Mouse (Mus musculus) urinary bladder, postnatal 4 days (tissue): ENCODE results near the gene Abcb9.

Experiments
- DNase-seq, 2 experiments: peaks; one replicate each; pipeline ENCODE4 v3.0.0; 2021 to 2022; ENCODE audit warnings: low spot score in 2 of 2

Gene Abcb9

DNA sequence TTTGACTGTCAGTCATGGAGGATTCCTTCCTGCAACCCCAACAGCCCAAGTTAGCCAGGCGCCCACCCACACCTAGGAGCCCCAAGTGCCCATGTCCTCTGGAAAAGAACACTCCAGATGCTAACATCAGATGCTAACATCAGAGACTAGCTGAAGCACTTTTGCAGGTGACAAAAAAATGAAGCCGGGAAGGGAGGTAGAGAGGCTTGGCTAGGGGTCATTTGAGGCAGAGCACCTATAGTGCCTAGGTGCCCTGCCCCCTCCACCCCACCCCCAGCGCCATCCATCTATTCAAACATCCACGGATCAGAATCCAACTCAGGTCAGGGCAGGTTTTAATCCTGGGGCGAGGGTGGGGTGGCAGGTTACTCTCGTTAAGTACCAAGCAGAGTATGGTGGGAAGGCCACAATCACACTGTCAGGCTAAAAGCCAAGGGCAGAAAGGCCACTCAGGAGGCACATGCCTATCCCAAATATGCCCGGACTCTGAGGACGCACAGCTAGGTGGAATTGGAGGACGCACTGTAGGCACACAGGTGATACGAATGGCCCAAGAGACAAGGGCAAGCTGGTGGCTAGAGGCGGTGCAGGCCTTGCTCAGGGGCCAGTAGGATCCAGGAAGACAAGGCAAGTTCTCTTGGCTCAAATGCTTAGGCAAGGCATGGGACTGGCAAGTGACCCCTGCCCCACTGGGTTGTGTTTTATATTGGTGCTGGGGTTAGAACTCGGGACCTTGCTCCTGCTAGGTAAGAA is 1.6 kb downstream of the Abcb9 start:
- DNase-seq = no peak

DNA sequence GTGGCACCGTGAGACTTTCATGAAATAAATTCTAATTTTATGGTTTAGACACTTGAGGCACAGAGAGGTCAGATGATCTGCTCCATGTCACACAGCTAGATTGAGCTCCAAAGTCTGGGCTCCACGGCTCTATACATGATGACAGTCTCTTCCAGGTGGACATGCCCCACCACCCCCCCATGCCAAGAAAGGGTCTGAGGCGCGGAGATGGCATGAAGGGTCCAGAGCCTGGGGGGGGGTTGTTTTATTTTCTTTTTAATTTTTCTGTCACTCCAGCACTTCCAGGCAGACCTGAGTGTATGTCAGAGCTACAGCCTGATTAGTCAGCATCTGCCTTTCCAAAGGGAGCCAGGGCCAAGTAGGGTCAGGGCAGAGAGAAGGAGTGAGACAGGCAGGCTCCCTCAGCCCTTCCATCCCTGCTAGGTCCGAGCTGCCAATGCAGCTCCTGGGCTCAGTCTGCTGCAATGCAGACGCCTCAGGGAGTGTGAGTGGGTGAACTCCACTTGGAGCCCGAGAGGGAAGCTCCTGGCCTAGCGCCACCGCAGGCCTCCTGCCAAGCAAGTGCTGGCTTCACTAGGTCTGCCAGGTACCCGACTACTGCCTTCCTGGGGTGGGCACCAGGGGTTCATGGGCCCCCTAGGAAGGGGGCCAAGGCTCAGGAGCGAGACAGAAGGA is 2.3 kb downstream of the Abcb9 start:
- DNase-seq = no peak

DNA sequence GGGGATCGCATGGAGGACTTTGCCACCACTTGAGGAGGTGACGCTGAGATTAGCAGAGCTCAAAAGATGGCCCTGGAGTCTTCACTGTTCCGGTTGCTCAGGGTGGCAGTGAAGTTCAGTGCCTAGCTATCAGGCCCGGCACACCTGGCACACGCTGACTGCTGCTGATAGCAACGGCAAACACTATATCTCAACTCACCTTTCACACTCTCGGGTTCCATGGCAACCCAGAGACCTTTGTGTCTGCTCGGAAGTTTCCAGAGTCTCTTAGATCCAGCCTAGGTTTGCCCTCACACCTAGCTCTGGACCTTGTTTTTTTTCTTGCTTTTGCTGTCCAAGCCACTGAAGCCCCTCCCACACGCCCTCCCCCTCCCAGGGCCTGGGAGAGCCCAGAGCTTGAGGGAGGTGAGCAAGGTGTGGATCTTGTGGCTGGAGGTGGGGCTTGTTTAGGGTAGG is 3.6 kb downstream of the Abcb9 start:
- no peak for DNase-seq

DNA sequence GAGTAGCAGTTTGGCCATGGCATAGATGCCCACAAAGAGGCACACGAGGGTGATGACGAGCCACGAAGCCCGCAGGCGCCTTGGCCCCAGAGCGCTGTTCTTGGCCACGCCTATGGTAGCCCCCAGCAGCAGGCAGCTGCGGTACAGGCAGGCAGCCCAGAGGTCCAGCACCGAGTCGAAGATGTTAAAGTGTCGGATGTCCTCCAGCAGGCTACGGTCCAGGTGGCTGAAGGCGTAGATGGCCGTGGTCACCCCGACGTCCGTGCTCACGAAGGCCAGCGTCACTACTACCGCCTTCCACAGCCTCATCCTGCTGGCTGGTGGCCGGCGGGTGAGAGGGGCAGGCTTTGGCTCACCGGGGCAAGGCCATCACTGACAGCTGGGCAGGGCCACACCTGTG is 5.7 kb downstream of the Abcb9 start:
- DNase-seq = no peak

DNA sequence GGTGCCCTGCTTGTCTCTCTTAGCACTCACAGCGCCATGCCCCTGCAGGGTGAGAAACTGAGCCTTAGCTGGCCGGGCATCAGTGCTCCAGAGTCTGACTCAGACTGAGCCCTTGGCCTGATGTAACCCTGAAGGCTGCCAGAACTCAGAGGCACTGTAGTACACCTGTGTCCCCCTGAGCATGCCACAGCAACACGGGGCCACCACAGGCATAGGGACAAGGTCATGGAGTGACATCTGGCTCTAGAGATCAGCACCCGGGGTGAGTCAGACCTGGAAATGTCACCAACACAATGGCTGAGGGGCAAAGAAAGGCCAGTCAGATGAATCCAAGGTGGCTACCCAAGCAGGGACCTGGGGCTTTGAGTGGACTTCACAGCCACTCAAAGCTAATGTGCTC is 8.7 kb downstream of the Abcb9 start:
- no peak for DNase-seq

DNA sequence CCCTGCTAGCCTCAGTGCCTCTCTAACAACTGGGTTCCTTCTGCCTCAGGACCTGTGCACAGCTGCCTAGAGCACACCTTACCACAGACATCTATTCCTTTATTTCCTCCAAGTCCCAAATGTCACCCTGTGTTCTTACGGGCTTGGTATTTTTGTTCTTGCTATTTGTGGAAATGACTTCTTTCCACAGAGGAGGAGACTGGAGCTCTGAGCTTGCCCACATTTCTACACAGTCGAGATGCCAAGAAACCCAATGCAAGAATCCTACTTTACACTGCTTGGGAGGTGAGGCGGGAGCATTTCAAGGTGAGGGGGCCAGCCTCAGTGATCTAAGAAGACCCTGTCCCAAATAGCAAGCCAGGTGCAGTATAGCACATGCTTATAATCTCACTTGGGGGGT is 10.1 kb downstream of the Abcb9 start:
- DNase-seq = no peak

DNA sequence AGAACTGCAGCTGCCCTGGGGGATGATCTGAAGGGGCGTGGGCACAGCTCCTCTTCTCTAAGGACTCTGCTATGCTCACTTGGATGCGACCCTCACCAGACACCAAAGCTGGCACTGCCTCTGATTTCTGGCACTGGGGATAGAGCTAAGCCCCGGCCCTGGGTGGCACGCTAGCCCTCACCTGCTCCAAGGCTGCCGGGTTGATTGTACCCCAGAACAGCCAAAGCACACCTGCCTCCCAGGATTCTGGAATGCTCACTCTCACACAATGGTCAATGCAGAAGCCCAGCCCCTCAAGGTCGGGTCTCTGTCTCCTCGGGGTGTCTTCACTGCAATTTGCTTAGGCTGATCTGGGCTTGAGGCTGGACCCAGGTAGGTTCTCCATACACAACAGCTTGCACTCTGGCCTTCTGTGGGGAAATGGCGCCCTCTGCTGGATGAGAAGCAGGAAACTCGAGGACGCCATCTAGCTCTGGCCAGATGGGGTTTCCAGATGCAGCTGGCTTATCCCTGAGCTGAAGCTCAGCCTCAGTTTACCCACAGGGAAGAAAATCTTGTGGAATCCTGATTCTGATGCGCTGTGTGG is 10.9 kb downstream of the Abcb9 start:
- DNase-seq = peak; percentile 70 to 89

DNA sequence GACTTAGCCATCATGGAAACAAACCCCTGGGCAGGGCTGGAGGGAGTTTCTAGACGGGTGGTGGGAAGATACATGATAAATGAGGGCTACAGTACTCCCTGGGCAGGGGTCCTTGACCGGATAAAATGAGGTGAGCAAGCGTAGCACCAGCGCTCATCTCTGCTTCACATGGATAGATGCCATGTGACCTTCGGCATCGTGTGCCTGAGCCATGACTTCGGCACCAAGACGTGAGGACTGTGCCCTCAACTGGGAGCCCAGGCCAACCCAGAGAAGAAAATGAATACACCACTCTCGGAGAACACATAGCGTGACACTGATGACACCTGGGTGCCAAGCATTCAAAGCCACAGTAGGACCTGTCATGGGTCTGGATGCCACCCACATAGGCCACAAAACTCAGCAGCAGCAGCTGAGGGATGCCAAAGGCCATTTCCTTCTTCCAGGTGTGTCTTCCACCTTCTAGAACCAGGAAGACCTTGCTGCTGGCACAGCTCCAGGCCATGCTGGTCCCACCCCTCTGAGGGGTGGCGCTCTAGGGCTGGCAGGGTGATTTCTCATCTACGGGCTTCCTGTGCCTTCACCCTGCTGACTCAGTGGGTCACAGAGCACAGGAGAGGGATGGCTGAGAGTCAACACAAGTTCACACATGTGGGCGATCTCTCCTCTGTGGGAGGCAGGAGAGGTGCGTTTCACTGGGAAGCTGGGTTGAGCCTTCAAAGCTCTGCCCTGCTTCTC is 11.6 kb downstream of the Abcb9 start:
- DNase-seq = peak; percentile 61 to 74

DNA sequence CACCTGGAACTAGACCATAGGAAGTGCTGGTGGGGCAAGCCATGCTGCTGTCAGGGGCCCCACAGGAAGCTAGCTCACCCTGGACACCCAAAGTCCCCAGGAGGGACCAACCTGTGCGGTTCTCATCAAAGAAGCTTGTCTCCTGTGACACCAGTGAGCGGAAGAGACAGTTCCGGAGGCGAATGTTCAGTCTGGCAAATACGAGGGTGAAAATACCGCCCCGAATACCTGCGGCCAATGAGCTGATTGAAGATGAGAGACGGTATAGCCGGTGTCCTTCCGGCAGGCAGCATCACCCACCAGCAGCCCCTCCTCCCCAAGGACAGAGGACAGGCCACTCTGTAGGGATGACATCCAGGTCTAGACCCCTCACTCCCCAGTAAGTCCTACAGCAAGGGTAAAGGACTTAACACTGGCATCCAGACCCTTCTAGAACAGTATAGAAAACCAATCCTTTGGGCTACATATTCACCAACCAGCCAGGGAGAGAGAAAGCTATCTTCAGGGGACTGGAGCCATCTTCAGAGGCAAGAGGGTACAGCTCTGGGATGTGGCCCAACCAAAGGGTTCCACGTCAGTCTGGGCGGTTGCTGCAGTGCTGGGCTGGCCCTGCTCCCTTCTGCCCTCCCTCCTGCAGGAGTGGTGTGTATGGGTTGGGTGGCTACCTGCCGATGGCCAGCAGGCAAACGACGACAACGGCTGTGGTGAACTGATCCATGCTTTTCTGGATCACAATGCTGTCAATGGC is 12.5 kb downstream of the Abcb9 start:
- no peak for DNase-seq

DNA sequence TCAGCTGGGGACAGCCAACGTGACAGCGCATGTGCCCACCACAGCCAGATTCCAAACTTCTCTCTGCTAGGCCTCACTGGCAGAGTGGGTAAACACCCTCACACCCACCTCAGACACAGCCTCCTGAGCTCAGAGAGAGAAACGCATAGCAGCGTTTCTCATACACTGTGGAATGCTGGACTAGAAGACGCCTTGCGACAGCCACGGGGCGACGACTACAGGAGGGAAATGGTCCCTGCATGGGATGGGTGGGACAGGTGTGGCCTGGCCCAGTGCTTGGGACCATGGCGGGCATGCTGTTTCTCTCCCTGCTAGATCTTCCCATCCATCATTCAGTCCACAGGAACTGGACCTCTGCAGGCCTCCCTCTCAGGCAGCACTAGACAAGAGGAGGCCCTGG is 13.2 kb downstream of the Abcb9 start:
- no peak for DNase-seq

DNA sequence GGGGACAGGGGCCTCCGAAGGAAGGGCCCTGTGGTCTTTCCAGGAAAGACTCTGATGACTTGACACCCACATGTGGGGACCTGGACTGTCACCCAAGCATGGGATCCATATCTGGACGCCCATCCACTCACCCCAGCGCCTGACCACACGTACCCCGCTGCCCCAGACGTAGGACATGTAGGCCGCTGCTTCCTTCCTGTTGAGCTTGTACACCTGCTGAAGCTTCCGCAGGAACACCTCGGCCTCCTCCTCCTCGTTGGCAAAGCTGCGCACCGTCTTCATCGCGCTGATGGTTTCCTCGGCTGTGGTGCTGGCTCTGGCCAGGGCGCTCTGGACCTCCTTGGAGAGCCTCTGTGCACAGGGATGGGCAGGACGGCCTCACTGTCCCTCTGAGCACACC is 15.7 kb downstream of the Abcb9 start:
- no peak for DNase-seq

DNA sequence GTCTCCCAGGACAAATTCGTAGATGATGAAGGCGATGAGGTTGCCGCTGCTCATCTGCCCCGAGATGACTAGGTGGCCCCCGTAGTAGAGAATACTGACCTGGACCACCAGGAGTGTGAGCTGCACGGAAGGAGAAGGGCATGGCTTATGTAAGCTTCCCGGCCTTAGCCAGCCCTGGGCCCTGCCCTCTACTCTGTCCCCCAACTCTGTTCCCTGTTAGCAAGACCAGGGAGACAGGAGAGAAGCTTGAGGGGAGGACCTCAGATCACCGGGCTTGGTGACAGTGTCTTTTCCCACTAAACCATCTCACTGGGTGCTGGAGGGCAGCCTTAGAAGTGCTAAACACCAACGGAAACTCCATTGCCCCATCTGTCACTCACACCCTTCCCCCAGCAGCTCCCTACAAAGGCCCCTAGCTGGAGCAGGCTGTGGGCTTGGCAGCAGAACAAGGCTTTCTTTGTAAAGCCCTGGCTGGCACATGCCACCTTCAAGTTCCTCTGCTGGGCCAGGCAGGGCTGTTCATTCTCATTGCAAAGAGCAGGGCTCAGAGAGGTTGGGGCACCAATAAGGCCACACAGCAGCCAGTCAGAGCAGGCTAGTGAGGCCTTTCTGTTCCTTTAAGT is 16.7 kb downstream of the Abcb9 start:
- DNase-seq = no peak

DNA sequence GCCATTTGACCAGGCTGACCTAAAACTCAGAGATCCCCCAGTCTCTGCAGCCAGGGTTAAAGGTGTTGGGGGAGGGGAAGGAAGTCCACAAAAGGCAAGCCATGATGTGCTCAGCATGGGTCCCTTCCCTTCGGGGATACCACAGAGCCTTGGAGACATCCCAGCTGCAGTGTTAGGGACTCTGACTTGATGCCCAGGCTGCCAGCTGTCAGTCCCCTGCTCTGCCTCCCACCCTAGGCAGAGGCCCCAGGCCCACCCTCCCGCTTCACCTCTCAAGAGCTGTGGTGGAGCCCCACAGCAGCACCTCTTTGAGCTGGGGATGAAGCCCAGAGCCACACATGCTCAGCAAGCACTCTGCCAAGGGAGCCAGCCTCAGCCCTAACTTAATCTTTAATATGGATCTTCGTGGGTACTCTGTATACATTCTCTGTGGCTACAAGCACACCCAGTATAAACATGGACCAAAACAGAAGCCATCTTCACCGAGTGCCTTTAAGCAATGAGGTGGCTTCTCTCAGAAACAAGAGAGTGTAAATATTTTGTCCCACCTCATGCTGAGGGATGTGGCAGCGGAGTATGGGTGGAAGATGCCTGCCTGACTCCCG is 17.6 kb downstream of the Abcb9 start:
- no peak for DNase-seq

DNA sequence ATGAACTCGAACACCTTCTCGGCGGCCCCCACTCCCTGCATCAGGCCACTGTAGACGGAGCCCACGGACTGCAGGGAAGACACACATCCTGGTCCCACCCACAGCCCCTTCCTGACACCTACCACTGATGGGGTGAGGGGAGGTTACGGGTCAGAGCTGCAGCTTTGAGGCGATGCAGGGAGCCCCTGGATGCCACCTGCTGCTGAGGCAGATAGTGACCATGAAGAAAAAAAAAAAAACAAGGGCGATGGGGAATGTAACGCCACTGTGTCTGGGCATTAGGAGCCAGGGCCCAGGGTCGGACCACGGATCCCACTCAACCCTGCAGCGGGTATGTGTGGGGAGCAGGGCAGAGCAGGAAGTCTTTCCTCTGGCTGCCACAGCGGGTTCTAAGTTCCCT is 18.4 kb downstream of the Abcb9 start:
- no peak for DNase-seq

DNA sequence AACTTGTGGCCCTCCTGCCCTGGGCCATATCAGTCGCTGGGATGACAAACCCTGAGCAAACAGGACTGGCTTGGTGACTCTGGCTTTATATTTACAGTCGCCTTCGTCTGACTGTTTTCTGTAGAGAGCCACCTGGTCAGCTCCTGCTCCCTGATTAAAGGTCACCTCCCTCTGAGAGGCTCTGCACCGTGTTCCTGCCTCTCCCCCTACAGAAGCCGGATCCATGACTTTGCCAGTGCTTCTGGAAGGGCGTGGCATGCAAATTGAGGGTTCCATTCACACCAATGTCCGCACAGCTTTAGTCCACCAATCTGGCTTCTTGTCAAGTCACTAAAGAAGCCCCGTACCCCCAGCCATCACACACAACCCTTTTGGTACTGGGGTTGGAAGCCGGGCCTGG is 19.0 kb downstream of the Abcb9 start:
- DNase-seq = no peak

DNA sequence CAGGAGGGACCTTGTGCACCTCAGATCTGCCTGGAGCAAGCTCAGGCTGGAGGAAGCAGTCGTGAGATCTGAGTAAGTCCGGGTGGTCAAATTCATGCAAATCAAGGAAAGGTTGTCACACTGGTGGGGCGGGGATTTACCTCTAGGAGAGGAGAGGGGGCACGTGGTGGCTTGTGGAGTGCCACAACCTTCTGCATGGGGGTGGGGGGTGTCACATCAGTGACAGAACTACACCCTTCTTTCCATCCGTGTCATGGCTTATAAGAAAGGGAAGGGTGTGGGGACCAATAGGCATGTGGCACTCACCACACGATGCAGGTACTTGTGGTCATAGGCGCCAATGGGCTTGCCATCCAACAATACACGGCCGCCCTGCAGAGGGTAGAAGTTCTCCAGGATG is 19.9 kb downstream of the Abcb9 start:
- DNase-seq = no peak

DNA sequence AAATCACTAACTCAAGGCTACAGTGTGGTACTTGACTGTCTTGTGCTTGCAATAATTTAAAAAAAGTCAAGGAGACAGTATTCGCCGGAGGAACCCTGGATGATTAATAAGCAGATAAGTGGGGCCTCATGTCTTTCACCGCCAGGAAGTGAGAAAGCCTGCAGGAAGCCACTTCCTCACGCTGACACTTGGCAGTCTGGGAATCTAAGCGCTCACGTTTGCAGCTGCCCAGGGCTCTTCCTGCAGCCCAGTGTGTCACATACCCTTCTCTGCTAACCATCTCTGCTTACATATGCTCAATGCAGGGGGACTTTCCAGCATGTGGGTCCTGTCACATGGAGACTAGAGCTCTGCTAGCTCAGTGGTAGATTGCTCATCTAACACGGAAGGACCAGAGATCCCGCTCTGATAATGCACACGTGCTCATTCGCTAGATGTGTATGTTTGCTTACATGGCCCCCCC is 20.7 kb downstream of the Abcb9 start:
- DNase-seq = no peak

DNA sequence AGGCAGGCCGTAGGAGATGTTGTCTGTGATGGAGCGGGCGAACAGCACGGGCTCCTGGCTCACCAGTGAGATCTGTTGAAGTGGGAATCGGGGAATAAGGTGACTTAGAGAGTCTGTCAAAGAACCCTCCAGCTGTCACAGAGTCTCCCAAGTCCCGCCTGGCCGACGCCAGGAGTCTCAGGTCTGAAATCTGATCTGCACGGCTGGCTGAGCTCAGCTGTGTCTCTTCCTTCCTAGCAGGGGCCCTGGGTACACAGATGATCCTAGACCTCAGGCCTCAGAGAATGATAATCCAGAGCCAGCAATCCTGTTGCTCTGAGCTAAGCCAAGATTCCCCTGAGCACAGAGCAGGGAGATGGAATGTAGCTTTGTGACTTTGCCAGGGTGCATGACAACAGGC is 21.9 kb downstream of the Abcb9 start:
- no peak for DNase-seq

DNA sequence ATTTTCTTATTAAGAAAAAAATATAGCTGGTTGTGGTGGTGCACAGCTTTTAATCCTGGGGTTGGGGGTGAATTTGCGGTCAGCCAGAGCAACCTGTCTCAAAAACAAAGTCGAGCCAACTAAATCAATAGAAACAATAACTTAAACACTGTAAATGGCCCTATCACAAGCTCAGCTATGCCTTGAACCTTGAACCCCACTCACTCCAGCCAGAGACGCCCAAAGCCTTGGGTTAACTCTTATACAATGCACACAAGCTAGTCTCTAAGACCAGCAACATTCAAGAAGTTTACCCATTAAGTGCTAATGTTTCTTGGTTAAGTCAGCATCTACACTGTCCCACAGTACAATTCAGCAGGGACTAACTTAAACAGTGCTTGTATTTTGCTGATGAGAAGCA is 25.9 kb downstream of the Abcb9 start:
- no peak for DNase-seq

DNA sequence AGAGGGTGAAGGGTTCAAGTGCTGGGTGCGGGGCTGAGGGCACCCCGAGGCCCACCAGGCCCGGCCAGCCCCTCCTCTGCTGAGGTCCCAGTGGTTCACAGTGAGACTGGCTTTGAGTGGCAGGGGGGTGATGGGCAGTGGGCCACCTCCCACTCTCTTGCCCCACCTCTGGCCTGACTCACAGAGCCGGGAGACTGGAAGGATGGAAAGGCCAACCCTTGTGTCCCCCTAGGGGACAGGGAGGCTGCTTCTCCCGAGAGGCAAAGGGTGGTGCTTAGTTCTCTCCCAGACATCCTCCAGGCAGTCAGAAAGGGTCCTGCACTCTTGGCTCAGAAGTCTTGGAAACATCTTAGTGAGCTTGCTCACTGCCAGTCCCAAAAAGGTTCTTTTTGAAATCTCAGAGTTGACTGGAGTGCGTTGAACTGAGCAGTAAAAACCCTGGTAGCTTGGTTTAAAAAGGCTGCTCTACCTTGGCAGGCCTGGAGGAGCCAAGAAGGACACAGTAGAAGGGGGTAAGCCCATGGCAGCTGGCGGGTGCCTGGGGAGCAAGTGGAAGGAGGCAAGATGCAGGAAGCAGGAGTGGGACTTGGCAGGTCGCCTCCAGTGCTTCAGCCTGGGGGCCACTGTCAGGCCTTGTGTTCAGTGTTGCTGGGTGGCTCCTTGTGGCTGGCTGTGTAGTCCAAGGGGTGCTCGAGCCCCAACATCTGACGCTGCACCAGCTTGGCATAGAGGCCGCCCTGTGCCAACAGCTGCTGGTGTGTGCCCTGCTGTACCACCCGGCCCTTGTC is 33.4 kb downstream of the Abcb9 start:
- DNase-seq = no peak
